Comparison of ENCODE assay signal across 11 mouse cellular contexts in the genomic region with DNA sequence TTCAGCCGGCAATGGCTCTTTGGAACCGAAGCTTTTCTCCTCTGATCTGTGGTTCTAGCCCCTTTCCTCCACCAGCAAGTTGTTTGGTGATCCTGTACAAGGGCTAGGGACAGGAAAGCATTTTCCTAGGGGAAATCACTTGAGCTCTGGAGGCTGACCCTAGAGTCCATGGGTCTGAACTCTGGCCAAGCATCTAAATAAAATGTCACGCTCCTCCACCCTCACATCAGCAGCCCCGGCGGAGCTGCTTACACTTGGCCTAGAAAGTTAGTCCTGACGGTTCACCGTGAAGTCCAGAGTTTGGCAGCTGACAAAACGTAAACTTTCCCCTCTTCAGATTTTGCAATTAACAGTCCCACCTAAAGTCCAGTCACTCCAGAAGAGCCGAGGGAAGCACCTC.
A peak's percentile ranks its signal among the peaks of the same experiment; 100 is the strongest.
DNase-seq lines count a peak whose midpoint lies in the region; TF ChIP-seq lines count a peak whose summit lies in the region.
"Had no signal": no experiment of that assay in that cellular context is flagged by ENCODE, and none has a peak within 500 bp of the region (broad histone marks: within the 10 kb centered on the region; RNA-seq: fewer than 3 reads in every experiment).

No protein-coding gene starts in this region.

- TF ChIP-seq EP300 in ES-Bruce4 (IDR thresholded peaks at IDR 0.05; ENCODE audit: insufficient read depth, low read depth, low read length), result no peak

- H3K27me3 ChIP-seq in ES-Bruce4 (ENCODE audit: control insufficient read depth, insufficient read depth, low read length, poor library complexity, severe bottlenecking), result no peaks in the 10 kb centered on the region
- H3K27me3 ChIP-seq: limb, embryonic 13.5 days; stomach, embryonic 15.5 days had no signal

- no peak for TF ChIP-seq POLR2A in ES-Bruce4 (IDR thresholded peaks at IDR 0.05; ENCODE audit: insufficient read depth, low read length)

- peaks cover 3% of the 10 kb centered on the region for H3K4me1 ChIP-seq in ES-Bruce4 (ENCODE audit: control insufficient read depth, insufficient read depth, low read length)

- peaks cover 4% of the 10 kb centered on the region; the same call in 1 of the 2 replicates for H3K9me3 ChIP-seq in ES-Bruce4 (replicated peaks; ENCODE audit: control insufficient read depth, insufficient read depth, low read length, poor library complexity, severe bottlenecking)
- H3K9me3 ChIP-seq: stomach, embryonic 15.5 days had no signal

- H3K27ac ChIP-seq in ES-Bruce4 (ENCODE audit: insufficient read depth, low read length), result peak overlapping the region; percentile 17; the same call in 1 of the 2 replicates
- H3K27ac ChIP-seq: limb, embryonic 13.5 days; stomach, embryonic 15.5 days had no signal

- DNase-seq in cerebellum, adult 9-11 months, result peak; percentile 44
- no peak for DNase-seq in cerebellum, postnatal 25 days
- peak; percentile 51 to 55 for DNase-seq in heart, postnatal 10 days
- peak; percentile 44 to 67 for DNase-seq in kidney, postnatal 4 days
- DNase-seq in thymus, postnatal 14 days, result no peak
- no peak for DNase-seq in urinary bladder, postnatal 14 days (ENCODE audit: low spot score)
- DNase-seq in left cerebral cortex, postnatal 14 days (ENCODE audit: low spot score in 2 of 2), result no peak

- TF ChIP-seq CTCF in ES-Bruce4 (IDR thresholded peaks at IDR 0.05; ENCODE audit: low read depth, low read length), result no peak

- intact Hi-C loops in heart, postnatal 10 days (cut with DNase I), result no loop called here
- intact Hi-C loops in left cerebral cortex, postnatal 14 days (cut with DNase I), result no loop called here

- H3K36me3 ChIP-seq in ES-Bruce4 (ENCODE audit: control insufficient read depth, insufficient read depth, low read length, poor library complexity, severe bottlenecking), result no peaks in the 10 kb centered on the region
- H3K36me3 ChIP-seq: stomach, embryonic 15.5 days had no signal

- no peak overlapping the region for H3K9ac ChIP-seq in ES-Bruce4 (ENCODE audit: low read depth, poor library complexity, severe bottlenecking)
- H3K9ac ChIP-seq: limb, embryonic 13.5 days; stomach, embryonic 15.5 days had no signal

- H3K4me3 ChIP-seq in ES-Bruce4 (ENCODE audit: low read depth, low read length), result no peak overlapping the region
- H3K4me3 ChIP-seq: limb, embryonic 13.5 days; myocyte; stomach, embryonic 15.5 days had no signal

Comparison
In these comparisons a context has a peak if more than half of its experiments do, and no peak if none do; other contexts are left out.
1. DNase-seq: peak in cerebellum, adult 9-11 months (single experiment), heart, postnatal 10 days (2 of 2) and kidney, postnatal 4 days (2 of 2); none in cerebellum, postnatal 25 days (0 of 2), thymus, postnatal 14 days (single experiment), urinary bladder, postnatal 14 days (single experiment) and left cerebral cortex, postnatal 14 days (0 of 2).